Mouse (Mus musculus) forelimb bud, embryonic 11.5 days (tissue): ENCODE data around the gene Tmprss2.

Experiments
- DNase-seq: peaks from one replicate; pipeline ENCODE4 v3.0.0-alpha.2; 2012; ENCODE audit warnings: low read depth, low spot score

The Tmprss2 gene

DNA sequence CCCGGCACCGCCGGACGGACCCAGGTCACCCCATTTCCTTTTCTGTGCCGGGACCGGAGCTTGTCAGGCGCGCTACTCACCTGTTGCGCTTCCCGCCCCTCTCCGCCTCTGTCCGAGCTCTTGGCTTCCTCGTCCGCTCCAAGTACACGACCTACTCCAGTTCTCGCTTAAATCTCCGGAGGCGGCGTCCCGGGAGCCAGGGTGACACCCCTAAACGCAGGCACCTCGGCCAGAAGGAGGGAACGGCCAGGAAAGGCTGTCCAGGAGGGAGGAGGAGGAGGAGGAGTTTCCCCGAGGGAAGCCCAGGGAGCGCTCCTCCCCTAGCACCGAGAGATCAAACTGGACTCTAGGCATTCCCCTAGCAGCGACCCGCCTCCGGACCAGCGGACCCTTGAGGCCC is at the start of gene Tmprss2:
Gene Tmprss2 (minus strand): TSS at position 257 of the 400 bp plus-strand sequence.
- DNase-seq: no peak

DNA sequence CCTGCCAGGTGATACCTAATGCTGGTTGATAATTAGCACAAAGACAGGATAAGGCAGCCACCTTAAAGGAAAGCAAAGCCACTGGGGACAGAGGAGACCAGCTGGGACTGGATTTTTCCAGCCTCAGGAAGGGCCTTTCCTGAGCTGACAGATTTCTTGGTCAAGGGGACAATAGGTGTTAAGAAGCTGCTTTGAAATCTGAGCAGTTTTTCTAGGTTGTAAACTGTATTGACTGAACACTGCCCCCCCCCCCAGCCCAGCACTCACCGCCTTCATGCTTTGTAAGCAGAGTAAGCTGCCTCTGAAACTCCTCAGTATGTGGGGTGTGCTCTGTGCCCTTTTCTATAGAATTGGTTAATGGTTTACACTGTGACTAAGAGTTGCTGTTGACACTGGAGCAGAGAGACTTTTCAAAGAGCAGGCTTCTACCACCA is 48.2 kb upstream of the Tmprss2 start:
- peak; percentile 19 for DNase-seq

DNA sequence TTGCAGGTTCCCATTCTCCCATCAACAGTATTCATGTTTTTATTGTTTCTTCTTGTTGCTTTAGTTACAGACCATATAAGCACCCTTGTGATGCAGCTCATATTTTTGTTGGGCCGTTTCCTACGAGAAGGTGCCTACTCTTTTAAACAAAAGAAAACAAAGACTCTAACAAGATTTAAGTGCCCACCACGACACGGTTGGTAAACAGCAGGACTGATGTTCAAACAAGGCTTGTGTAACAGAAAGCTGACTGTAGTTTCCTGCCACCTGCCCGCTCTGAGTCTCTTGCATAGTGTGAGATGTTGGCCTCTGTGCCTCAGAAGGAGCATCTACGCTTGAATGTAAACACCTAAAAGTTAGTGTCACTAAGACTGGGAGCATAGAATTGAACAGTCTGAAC is 47.5 kb upstream of the Tmprss2 start:
- DNase-seq: no peak

DNA sequence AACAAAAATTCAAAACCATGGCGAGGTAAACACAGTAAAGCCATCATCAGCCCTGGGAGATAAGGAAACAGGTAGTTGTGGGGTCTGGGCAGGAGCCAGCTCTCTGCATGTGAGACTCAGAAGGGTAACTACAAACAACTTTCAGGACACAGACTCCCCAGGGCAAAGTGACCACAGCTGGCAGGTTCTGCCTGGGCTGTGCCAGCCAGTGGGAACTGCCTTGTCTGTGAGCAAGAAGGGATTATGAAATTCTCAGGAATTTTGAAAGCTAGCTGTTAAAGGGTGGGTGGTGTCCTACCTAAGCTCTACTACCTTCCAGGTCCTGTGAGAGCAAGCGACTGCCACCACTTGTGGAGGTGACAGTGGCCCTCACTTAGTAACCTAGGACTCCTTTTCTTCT is 44.8 kb upstream of the Tmprss2 start:
- DNase-seq: no peak

DNA sequence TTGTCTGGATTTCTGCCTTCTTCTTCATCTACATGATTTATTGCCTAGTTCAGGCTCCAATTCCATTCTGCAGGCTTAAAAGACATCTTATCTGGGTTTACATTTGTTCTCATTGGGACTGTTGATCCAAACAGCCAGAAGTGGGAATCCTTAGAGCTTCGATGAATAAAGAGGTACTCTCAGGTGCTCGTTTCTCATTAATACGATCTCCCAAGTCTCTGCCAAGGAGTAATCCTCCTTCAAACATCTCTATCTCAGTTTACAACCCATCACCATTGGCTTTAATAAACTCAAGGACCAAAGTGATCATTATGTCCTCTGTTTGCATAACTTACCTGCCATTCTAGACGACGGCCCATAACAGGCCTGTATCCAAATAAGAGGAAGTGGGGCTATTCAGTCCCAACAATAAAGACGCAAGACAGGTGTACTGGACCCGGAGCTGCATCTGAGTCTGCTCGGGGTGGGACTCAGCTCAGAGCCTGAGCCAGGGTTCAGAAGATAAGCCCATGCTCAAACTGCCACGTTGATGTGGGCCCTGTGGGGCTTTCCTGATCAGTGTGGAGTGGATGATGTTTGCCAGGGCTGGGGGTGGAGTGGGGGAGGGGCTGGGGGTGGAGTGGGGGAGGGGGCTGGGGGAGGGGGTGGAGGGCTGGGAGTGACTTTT is 38.7 kb upstream of the Tmprss2 start:
- DNase-seq: no peak

DNA sequence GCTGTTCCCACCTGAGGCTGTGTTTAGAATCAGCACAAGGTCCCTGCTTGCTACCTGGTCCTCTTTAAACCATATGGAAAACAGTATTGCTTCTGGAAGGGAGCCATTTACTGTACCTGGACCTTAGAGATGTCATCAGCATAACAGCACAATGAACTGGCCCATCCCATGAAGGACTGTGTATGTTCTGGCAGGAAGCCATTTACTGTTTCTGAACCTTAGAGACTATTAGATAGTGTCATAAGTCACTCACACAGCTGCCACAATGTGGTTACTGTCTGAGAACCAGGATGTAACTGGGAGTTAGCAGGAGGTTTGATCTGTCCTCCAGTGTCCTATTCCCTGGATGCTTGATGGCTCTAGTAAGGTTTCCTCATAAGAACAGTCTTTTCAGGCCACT is 33.7 kb upstream of the Tmprss2 start:
- no peak for DNase-seq

DNA sequence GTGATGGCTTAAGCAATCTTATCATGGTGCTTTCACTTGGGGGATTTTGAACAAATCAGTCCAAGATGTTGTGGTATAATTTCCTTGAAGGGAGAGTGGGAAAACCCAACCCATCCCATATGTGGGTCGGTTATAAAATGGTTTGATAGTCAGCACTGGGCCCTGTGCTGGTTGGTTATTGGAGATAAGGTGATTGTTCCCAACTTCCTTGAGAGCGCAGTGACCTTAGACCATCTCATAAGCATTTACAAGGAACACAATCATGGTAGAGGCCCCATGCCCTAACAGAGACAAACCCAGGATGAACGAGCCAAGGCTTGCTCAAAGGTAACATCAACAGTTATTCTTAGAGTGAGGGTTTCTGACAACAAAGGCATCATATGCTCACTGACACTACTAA is 28.6 kb upstream of the Tmprss2 start:
- DNase-seq: no peak

DNA sequence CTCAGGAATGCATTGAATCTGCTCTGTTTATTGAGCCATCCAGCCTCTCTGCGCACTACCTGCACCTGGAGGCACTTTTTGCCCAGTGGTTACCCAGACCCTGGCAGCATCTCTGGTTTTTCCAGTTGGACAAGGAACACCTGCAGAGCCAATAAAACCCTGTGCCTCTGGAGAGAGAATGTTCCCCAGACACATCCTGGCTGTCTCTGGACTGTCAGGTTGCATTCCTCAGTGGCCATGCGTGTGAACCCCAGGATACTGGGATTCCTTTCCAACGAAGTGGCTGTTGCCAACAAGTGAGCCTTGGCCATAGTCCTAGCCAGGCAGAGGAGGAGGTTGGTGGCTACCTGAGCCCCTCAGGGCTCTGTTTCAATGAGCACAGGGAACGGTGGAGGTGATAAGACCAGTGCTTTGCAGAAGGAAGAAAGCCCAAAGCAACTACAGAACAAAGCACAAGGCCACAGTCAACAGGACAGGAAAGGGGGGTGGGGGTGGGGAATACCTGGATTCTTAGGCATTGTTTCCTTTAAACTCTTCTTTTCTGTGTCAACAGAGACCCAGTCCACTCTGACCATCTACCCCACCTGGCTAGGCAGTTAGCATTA is 22.0 kb upstream of the Tmprss2 start:
- DNase-seq: peak; percentile 8

DNA sequence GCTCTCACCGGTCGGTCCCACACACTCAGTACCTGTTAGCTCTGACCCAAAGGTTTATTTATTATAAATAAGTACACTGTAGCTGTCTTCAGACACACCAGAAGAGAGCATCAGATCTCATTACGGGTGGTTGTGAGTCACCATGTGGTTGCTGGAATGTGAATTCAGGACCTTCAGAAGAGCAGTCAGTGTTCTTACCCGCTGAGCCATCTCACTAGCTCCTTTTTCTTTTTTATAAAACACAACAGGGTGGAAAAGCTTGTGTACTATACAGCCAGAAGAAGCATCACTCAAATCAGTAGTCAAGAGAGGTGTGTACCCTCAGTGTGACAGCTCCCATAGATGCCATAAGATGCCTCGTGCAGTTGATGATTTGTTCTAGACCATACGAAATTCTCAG is 12.2 kb upstream of the Tmprss2 start:
- no peak for DNase-seq

DNA sequence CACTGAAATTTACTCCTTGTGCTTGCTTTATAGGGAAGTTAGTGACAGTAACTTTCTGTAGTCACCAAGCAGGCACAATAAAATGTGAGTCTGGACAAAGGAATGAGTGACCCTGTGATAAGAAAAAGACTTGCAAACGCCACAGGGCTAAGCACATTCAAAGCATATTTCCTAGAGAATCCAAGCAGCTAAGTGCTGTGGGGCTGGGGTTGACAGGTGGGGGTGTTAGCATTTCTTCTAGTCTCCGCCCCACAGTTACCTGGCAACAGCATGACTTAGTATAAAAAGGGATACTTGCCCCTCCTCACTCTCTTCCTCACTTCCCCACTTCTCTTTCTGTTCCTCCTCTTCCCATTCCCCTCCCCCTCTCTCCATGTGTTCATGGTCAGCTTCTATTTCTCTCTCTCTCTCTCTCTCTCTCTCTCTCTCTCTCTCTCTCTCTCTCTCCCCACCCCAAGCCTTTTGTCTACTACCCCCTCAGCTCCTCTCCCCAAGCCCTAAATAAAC is 11.4 kb upstream of the Tmprss2 start:
- no peak for DNase-seq

DNA sequence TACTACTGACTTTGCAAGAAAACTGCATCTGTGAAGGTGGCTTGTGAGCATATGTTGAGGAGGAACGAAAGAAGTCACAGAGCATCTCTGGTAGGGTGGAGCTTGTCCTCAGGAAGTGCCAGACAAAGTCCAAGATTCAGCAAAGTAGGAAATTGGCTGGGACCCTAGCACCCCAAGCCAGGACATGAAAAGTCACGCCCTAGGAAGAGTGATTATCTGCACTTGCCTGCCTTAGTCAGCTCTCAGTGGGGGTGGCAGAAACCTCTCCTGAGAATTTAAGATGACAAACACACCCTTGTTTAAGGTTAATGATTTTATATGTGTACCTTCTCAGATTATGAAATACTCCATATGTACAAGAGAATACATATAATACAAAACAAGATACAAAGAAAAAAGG is 7.3 kb upstream of the Tmprss2 start:
- no peak for DNase-seq

DNA sequence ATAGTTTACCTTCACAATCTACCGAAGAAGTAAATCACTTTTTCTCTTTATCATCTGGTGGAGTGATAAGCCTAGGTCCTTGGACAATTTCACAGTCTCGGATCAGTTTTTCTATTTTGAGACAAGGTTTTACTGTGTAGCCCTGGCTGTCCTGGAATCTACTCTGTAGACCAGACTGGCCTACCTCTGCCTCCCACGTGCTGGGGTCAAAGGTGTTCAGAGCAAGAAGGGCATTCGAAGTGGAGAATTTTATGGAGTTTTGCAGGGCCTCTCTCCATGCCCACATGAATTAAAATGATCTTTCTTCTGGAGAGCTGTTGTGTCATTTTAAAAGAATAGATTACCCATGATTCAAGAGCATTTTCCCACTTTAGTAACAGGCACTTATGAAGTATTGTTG is 1.0 kb upstream of the Tmprss2 start:
- DNase-seq: no peak

DNA sequence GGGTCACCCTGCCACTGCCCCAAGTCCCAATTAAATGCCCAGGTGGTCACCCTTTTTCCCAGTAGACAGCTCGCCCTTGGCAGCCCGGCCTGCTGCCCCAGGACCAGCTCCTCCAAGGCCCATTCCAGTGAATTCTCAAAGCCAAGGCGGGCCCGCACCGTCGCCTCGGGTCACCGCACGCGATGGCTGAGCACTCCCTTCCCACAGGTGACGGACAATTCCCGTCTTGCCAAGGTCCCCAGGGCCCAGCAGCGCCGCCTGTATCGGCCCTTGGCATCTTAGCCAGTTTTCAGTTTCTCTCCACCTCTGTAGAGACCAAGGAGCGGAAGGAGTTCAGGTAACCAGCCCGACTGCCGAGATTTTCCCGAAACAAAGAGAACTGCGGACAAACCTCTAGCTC is 749 bp downstream of the Tmprss2 start:
- no peak for DNase-seq

DNA sequence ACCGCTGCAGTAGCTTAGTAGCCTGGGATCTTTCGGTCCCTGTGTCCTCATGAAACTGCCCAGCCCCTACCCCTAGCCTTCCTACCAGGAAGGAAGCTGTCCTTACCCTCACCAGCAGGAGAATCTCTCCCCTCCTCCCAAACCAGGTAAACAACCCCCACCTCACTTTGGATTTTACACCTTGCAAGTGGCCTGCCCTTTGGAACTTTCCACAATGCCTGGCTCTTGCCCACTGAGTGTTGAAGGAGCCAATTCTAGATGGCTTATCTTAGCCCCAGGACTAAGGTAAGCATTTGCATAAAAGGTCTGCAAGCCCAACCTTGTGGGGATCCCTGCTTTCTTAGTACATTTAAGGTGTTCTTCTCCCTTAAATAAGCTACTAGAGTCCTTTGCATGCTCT is 1.3 kb downstream of the Tmprss2 start:
- no peak for DNase-seq

DNA sequence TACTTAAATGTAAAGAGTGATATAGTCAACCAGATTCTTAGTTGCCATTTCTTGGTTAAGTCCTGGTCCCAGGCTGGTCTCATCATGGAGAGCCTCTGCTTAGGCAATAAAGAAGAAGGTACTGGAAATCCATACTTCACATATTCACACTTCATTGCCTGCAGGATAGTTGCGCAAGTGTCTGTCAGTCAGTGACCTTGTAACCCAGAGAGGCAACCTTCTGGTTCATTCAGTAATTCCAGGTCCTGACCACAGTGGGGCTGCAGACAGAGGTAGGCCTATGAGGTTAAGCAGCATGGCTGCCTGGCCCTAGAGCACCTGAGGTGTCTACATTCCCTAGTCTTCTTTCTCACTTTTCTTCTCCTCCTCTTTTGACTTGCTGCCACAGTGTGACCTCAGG is 3.0 kb downstream of the Tmprss2 start:
- DNase-seq: no peak

DNA sequence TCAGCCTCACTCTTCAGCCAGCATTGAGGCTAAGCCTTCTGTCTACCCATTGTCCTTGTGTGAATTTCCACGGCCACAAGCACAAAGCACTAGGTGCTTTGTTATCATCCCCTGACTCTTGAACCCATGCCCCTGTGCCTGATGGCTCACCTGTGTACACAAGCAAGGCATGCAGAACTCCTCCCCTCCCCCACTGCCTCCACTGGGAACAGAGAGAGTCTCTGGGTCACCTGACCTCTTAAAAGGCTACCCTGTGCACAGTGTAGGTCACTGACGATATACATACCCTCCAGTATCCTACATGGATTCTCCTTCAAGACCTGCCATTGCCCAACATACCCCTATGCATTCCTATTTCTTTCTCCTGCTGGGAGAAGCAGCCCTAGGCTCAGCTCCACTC is 4.2 kb downstream of the Tmprss2 start:
- DNase-seq: no peak

DNA sequence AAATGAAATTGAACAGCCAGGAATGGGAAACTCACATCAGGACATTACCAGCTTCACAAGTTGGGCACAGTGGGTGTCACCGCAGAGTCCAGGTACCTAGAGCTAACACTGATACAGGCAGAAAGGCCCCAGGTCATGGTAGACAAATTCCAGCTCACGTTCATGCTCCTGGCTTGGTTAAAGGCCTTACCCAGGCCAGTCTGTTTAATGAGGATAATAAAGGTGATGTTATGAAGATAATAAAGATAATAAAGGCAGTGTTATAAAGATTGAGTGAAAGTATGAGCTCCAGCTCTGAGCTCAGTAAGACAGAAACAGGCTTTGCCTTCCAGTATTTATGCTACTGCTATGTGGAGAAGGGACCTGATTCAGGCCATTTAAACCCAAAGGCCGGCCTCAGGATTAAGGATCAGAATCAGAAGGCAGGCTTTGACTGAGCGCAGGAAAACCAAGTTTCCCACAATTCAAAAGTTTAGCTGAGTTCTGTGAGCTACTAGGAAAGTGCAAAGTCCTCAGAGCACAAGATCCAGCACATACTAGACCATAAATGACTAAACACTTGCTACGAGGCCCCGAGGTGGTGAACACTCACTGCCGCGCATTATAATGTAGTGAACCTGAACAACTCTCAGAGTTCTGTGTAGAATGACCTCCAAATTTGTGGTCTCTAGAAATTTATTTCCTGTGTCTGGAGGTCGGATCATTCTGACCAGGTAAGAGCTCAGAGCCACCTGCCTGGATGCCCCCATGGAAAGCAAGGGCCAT is 4.9 kb downstream of the Tmprss2 start:
- no peak for DNase-seq

DNA sequence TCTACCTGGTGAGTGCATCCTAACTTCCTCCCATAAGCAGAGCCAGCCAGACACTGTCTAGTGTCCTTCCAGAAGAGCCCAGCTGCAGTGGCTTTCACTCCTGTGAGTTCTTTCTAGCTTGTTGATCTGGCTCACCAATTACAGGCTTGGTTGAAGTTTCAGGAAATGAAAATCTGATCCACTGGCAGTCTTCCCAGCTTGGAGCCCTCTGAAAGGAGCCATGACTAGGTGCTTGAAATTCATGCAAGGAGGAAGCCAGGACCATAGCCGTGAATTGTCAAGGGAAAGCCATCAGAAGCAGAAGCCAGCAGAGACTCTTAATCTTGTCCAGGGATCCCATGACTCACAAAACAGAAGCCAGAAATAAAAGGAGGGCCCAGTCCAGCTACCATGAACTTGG is 8.7 kb downstream of the Tmprss2 start:
- no peak for DNase-seq

DNA sequence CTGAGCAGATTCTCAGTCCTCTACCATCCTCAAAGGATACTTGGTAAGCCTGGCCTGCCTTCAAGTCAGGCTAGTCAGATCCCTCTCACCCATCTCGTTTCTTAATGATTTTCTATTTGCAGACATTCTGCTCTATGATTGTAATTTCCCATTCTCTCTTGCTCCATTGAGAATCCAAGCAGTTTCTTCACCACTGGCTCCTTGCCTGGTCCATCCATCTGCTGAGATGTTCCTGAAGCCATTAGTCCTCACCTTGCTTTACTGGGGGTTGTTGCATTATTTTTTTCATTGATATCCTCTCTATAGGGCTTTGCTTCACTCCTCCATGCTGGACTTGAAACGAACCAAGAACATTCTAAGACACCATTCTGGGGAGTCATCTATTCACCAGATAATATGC is 10.4 kb downstream of the Tmprss2 start:
- DNase-seq: no peak

DNA sequence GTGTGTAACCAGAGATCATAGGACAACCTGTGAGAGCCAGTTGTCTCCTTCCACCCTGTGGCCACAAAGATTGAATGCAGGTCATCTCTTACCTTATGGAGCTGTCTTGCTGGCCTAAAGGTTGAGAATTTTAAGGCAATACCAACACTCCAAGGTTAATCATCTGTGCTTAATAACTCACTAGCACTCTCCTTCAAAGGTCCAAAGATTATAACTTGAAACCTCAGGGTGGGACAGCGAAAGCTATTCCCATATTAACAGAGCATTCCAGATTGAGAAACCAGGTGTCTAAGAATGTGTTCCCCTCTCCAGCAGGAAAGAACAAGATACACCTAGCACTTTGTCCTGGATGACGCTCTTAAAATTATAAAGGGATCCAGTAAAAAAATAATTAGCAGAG is 12.9 kb downstream of the Tmprss2 start:
- no peak for DNase-seq

DNA sequence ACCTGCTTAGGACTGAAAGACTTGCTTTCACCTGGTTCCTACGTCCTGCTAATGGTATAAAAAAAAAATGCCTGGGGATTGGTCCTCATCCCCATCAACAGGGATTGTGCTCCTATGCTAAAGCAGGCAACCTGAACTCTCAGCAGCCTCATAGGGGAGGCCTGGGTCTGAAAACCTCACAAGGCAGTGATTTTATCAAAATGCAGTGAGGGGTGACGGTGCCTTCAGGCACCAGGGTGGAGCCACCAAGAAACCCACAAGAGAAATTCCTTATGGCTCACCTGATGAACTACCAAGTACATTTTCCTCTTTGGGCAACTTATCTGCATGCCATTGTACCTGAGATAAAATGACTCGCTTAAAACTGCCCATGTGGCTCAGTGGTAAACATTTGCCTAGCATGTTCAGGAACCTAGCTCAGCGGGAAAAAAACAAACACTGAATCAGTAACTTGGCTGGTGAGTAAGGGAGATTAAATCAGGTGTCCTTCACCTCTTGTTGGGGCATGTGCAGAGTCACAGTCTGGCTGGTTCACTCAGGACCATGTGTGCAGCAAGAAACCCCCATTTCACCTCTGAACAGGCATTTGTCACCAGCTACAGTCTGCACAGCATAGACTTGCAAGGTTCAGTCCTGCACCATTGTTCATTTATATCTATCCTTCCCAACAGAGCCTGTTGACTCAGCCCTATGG is 17.0 kb downstream of the Tmprss2 start:
- DNase-seq: no peak

DNA sequence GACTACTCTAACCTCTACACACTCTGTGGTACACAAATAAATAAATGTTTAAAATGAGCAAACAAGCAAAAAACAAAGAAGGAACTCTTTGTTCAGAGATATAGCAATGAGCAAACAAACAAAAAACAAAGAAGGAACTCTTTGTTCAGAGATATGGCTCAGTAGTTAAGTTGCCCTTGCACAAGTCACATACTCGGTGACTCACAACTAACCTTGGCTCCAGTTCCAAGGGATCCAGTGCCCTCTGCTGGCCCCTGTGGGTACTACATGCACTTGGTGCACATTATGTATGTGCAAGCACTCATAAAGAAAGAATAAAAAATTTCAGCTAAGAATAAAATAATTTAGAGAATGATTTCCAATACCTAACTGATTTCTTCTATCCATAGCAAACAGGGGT is 17.9 kb downstream of the Tmprss2 start:
- peak; percentile 80 for DNase-seq
